23 mouse cellular contexts compared by ENCODE assay signal in genomic region chr6:37711766-37712165, GRCm38 (mm10).
A peak's percentile ranks its signal among the peaks of the same experiment; 100 is the strongest.
DNase-seq lines count a peak whose midpoint lies in the region; ATAC-seq and TF ChIP-seq lines count a peak whose summit lies in the region.
"Had no signal": no experiment of that assay in that cellular context is flagged by ENCODE, and none has a peak within 500 bp of the region (broad histone marks: within the 10 kb centered on the region; RNA-seq: fewer than 3 reads in every experiment).

No protein-coding gene starts in this region.

- H3K27ac ChIP-seq in gastrocnemius, adult 2 months, result peak overlapping the region; percentile 59
- no peak overlapping the region for H3K27ac ChIP-seq in thymus, adult 2 months (ENCODE audit: control insufficient read depth, insufficient read depth, low read length)
- no peak overlapping the region for H3K27ac ChIP-seq in liver, embryonic 12.5 days
- H3K27ac ChIP-seq: forebrain, embryonic 10.5 days; forebrain, embryonic 13.5 days; heart, embryonic 15.5 days; hindbrain, embryonic 10.5 days; hindbrain, embryonic 13.5 days had no signal

- 92% methylated on average over 1 of the region's 1 CpGs for WGBS in thymus, adult 2 months
- WGBS in liver, embryonic 12.5 days (ENCODE audit: insufficient replicate concordance), result 91% methylated on average over 1 of the region's 1 CpGs

- H3K27me3 ChIP-seq in thymus, adult 2 months (ENCODE audit: control insufficient read depth, insufficient read depth, low read length), result no peaks in the 10 kb centered on the region
- no peaks in the 10 kb centered on the region for H3K27me3 ChIP-seq in liver, embryonic 12.5 days (replicated peaks)
- H3K27me3 ChIP-seq: forebrain, embryonic 13.5 days; heart, embryonic 12.5 days; heart, embryonic 15.5 days; hindbrain, embryonic 13.5 days had no signal

- peaks cover 19% of the 10 kb centered on the region for H3K4me1 ChIP-seq in thymus, adult 2 months (replicated peaks; ENCODE audit: control insufficient read depth, insufficient read depth, low read length)
- H3K4me1 ChIP-seq in liver, embryonic 12.5 days, result no peaks in the 10 kb centered on the region
- H3K4me1 ChIP-seq: heart, embryonic 12.5 days; heart, embryonic 15.5 days had no signal

- ATAC-seq in liver, embryonic 12.5 days, result no peak
- ATAC-seq: CD4-positive, CD25-positive, alpha-beta regulatory T cell, adult 4 months; forebrain, embryonic 13.5 days; forebrain, embryonic 16.5 days; hindbrain, embryonic 16.5 days had no signal

- H3K9ac ChIP-seq in liver, embryonic 12.5 days, result no peak overlapping the region
- H3K9ac ChIP-seq: forebrain, embryonic 13.5 days; heart, embryonic 12.5 days; heart, embryonic 15.5 days; hindbrain, embryonic 13.5 days had no signal

- H3K4me2 ChIP-seq in liver, embryonic 12.5 days, result no peak overlapping the region
- H3K4me2 ChIP-seq: forebrain, embryonic 13.5 days; heart, embryonic 12.5 days; heart, embryonic 15.5 days; hindbrain, embryonic 13.5 days had no signal

- no peak for DNase-seq in gastrocnemius, adult 2 months
- DNase-seq in gastrocnemius, postnatal 36 days, result no peak
- peak; percentile 13 for DNase-seq in thymus, adult 2 months
- DNase-seq in thymus, postnatal 10 days (ENCODE audit: low spot score in 2 of 2), result no peak
- DNase-seq in adipocyte (ENCODE audit: low spot score), result peak; percentile 79
- DNase-seq: adrenal gland, postnatal 36 days; cerebellum, adult 18-20 months; cerebellum, adult 9-10 months; cerebellum, postnatal 14 days; gastrocnemius, postnatal 14 days; heart, adult 18-20 months; heart, postnatal 10 days; heart, postnatal 36 days had no signal

- TF ChIP-seq CTCF in gastrocnemius, adult 2 months (IDR thresholded peaks at IDR 0.05), result no peak
- TF ChIP-seq CTCF in thymus, adult 2 months (IDR thresholded peaks at IDR 0.05; ENCODE audit: borderline replicate concordance, control insufficient read depth, extremely low read depth, insufficient read depth, low read length, poor library complexity), result no peak

- H3K36me3 ChIP-seq in thymus, adult 2 months (ENCODE audit: control insufficient read depth, insufficient read depth, low read length), result no peaks in the 10 kb centered on the region
- H3K36me3 ChIP-seq in liver, embryonic 12.5 days, result no peaks in the 10 kb centered on the region
- H3K36me3 ChIP-seq: forebrain, embryonic 10.5 days; heart, embryonic 12.5 days; heart, embryonic 15.5 days; hindbrain, embryonic 10.5 days; hindbrain, embryonic 13.5 days had no signal

- H3K9me3 ChIP-seq in liver, embryonic 12.5 days (replicated peaks), result peaks cover 4% of the 10 kb centered on the region; the same call in 1 of the 2 replicates
- H3K9me3 ChIP-seq: forebrain, embryonic 13.5 days; heart, embryonic 15.5 days had no signal

- TF ChIP-seq POLR2A in thymus, adult 2 months (IDR thresholded peaks at IDR 0.05; ENCODE audit: control insufficient read depth, extremely low read depth, insufficient read depth, low read length, poor library complexity), result no peak

- intact Hi-C loops in gastrocnemius, adult 2 months (cut with DNase I), result loop anchor here (10.0 kb wide), 1 partner anchor 163 kb away; the partner anchor contains the start of gene Trim24
- intact Hi-C loops in gastrocnemius, postnatal 36 days (cut with DNase I), result no loop called here

- H3K4me3 ChIP-seq in gastrocnemius, adult 2 months, result no peak overlapping the region
- H3K4me3 ChIP-seq in thymus, adult 2 months (ENCODE audit: control insufficient read depth, insufficient read depth, low read length), result no peak overlapping the region
- no peak overlapping the region for H3K4me3 ChIP-seq in liver, embryonic 12.5 days
- H3K4me3 ChIP-seq: forebrain, embryonic 10.5 days; forebrain, embryonic 13.5 days; heart, embryonic 12.5 days; heart, embryonic 15.5 days; hindbrain, embryonic 10.5 days; hindbrain, embryonic 13.5 days had no signal

Comparison
In these comparisons a context has a peak if more than half of its experiments do, and no peak if none do; other contexts are left out.
1. DNase-seq: peak in thymus, adult 2 months (single experiment) and adipocyte (single experiment); none in gastrocnemius, adult 2 months (single experiment), gastrocnemius, postnatal 36 days (0 of 2) and thymus, postnatal 10 days (0 of 2).